Mouse (Mus musculus) erythroblast, embryonic 14.5 days (primary cell): ENCODE measurements around the gene Pard3b.

ENCODE experiments used
- GATA1 ChIP-seq: IDR thresholded peaks from 2 replicates; pipeline ENCODE4 v1.6.1; 2012; ENCODE audit warnings: low read length, inconsistent platforms, mixed read lengths
- TAL1 ChIP-seq: IDR thresholded peaks from 3 replicates; pipeline ENCODE4 v1.6.1; 2012; ENCODE audit warnings: low read length, inconsistent platforms, mixed read lengths

GRCm38 (mm10) chr1:61742831-61743230 lies 104.2 kb downstream of the Pard3b start:
- TF ChIP-seq GATA1, result no peak
- TF ChIP-seq TAL1, result no peak
